Mouse (Mus musculus) kidney, postnatal 36 days (tissue): Measurements from ENCODE around the gene Babam2.

Source experiments
- DNase-seq, 2 experiments: peaks; one replicate each; pipeline ENCODE4 v3.0.0; 2021 to 2022; ENCODE audit warnings: mixed read lengths in 2 of 2

Gene Babam2

GRCm38 (mm10) chr5:31899901-31900300, 202.4 kb downstream of the Babam2 start:
- peak; percentile 25 to 29 for DNase-seq

- no peak for DNase-seq
These were observed 204.7 kb downstream of the Babam2 start for GRCm38 (mm10) chr5:31902144-31902543.

DNA sequence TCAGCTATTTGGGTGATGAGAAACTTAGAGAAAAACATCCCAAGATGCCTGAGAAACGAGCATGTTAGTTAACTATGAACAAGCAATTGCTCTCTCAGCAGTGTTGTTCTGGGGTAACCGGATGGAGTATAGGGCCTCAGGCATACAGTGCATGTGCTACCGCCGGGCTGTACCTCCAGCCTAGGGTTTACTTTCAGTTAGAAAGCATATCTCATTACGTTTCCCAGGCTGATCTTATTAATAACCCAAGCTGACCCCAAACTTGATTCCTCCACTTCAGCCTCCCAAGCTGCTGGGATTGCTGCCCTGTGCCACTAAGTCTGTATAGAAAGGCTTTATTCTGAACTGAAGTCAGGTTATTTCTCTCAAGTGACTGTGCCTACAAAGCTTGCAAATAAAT, 205.4 kb downstream of the Babam2 start:
- DNase-seq: no peak

DNA sequence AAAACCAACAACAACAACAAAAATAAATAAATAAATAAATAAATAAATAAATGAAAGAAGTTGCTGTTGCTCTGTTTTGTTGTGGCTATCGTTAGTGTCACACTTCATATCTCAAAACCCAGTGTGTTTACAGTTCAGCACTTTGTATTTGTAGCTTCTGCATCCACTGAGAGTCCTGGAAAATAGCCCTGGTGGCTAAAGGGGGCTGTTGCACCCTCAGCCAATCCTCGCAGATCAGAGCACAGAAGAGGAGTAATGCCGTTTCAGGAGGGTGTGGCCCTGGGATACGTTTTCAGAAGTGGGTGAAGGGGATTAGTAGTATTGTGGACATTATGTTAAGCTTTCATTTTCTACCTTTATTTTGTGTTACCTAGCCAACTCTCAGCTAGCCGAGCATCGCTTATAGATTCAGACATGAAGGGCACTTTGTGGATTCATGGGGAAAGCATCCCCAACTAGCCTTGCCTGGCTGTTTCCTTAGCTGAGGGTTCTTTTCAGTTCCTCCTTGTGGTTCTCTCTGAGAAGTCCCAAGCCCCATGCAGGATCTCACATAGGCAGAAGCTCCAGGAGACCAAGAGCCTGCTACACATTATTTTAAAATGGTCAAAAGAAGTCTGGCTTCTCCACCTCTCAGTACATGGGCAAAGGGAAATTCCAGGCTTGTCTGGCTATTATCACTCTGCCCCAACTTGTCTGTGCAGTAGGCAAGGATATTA, 207.6 kb downstream of the Babam2 start:
- DNase-seq: no peak

DNA sequence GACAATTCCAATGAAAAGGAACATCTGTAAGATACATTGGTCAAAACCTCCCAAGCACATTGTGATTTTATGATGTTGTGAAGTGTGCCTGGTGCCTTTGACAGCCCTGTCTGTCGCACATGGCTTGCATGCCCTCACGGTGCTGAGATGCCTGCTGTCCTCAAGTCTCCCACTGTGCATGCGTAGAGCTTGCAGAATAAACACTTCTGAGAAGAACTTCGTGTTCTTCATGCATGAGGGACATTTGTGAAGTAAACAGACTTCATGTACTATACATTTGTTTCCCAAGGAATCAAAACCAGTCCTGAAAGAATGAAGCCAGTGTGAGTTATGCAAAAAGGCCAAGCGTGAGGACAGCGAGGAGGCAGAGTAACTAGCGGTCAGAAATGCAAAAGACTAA, 208.3 kb downstream of the Babam2 start:
- DNase-seq: no peak

DNA sequence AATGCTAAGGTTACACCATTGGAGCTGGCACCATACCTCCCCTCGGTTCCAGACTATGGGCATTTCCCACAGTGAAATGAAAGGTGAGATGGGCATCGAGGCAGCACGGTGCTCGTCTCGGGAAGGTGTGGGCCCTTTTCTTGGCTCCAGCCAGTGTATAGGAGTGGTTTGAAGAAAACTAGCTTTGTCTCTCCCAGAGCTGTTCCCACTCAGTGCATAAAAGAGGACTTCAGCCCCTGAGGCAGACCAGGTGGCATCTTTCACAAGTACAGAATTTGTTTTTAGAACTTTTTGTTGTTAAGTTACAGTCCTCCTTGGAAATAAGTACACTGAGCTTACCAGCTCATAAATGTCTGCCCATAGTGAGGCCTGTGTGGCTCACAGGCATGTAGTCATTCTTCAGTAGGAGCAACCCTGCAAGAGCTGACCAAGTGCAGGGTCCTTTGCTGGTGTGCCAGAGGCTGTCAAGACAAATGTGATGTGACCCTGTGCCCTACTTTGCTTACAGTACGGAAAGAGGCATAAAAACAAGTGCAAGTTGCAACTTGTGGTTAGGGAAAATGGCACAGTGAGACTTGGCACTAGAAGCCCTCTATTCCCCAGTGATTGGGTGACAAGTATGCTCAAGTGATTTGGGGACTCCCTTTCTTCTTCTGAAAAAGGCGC, 208.9 kb downstream of the Babam2 start:
- DNase-seq: no peak

GRCm38 (mm10) chr5:31907959-31908358, 210.5 kb downstream of the Babam2 start:
- DNase-seq: peak in 1 of 2 experiments; percentile 20

DNA sequence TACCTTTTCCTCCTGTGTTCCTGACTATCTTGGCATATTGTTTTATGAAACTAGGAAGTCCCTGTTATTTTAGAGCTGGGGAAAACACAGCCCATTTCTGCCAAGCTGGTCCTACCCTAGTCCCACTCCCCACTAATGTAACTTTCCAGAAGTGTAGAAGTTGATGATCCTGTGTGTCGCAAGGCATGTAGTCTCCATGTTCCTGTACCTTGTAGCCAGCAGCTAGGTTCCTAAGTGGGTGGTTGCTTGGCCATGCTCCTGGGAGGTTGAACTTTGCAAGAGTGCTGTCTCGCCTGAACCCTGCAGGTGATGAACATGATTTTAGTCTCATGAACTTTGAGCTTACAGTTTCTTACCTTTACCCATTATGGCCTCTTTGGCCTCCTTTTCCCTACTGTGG, 211.3 kb downstream of the Babam2 start:
- DNase-seq: no peak

DNA sequence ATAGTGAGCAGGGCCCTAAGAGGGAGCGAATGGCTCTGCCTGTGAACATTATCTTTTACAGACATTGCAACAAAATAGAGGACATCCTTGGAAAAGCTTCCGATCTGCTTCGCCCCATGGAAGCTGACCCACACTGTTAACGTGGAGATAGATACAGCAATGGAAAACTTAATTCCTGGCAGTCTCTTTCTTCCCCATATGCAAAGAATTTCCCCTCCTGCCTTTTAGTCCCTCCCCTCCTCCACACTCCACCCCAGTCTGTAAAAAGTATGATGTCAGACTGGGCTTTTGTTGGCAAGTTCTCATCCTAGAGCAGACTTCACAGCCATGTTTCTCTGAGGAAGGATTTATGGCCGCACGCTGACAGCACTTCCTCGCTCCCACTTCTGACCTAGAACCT, 218.8 kb downstream of the Babam2 start:
- DNase-seq: no peak

DNA sequence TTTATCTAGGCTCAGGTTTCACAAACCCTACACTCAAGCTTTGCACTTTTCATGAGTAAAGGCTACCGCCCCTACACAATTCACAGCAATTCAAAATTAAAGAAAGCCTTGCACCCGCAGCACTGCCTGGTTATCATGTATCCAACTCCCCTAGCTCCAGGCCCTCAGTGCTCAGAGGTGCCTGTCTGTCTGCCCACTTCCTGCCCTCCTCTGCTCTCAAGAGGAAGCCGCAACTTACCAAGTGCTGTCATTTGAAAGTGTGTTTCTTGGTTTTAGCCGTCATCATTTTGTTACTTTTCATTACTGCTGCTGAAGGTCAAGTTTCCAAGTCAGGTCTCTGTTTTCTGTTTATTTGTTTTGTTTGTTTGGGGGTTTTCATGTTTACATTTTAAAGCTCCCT, 221.1 kb downstream of the Babam2 start:
- DNase-seq: no peak

DNA sequence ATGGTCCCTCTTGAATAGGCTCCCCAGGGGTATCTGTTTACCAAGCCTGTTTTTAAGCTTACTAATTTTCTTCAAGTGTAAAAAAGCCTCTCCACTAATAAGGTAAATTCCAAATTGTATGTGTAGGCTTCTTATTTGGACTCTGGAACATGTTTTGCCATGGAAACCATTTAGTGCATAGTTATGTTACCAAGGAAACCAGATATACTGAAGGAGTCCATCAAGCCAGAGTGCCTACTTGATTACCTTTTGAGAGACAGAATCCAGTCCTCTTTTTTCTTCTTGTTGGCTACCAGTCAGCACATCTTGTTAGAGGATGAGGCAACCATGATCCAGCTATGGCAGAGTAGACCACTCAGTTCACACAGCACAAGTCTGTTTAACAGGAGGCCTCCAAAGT, 222.6 kb downstream of the Babam2 start:
- no peak for DNase-seq

DNA sequence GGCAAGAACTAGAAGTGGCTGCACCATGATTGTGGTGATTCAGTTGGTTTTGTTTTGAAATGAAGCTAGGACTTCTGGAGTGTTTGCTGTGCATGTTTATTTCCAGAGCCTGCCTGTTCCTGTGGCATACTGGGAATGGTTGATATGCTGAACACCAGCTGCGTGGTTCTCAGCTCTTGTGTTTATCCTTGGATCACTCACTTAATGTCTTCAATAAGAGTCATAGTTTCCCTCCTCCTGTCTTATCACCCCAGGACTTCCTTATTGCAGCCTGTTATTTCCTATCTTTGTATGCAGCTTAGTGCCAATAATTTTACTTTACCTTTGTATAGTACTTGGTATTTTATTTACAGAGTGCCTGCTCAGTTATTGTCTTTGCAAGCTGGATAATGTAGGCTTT, 223.4 kb downstream of the Babam2 start:
- DNase-seq: no peak

DNA sequence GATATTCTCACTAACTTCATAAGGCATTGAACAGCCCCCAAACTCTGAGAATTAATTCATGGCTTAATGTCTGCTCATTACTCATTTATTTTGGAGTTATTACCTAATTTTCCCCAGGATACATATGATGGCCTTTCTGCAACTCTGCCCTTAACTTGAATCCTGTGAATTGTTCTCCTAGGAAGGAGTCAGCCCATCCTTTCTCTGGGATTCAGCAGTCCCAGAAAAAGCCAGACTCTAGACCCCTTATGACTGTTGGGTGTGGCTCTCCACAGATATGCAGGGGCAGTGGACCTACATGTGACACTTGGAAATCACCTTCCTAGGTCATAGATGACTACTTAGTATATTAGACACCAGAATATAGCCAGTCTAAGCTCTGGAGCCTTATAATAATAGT, 226.6 kb downstream of the Babam2 start:
- no peak for DNase-seq

DNA sequence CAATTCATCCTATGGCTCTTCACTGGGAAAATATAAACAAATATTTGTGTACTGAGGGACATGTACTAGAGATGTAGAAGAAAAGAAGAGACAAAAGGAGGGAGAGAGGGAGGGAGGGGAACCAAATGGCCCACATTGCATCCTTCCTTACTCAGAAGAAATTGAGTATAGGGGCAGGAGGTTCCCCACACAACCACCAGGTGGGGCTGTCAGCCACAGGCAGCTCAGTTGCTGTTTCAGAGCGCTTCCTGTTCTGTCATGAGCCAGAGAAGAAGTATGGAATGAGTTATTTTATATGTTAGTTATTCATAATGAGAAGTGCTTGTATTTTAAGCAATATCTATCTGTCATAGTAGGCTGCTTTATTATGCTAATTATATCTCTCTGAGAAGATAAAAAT, 229.1 kb downstream of the Babam2 start:
- peak in 1 of 2 experiments; percentile 64 for DNase-seq

GRCm38 (mm10) chr5:31929007-31929406, 231.5 kb downstream of the Babam2 start:
- no peak for DNase-seq

DNA sequence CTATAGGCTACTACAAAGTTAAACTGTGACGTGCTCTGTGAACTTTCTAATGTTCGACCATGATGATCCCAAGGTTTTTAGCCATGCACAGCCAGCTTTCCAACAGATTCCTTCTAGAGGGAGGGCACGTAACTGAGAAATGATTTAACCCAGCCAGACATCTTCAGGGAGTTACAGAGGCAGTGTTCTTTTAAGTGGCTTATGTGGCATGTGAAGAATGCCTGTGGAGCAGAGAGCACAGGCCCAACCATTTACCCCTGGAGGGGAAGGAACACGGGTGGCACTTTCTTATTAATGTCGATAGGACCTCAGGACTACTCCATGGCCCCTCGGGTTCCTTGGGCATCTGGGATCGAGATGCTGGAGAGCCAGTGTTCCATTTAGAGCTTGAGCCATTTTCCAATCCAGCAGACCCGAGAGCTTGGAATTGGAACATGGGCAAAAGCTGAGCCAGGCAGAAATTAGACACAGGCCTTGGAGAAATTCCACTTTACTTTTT, 233.7 kb downstream of the Babam2 start:
- DNase-seq: no peak

DNA sequence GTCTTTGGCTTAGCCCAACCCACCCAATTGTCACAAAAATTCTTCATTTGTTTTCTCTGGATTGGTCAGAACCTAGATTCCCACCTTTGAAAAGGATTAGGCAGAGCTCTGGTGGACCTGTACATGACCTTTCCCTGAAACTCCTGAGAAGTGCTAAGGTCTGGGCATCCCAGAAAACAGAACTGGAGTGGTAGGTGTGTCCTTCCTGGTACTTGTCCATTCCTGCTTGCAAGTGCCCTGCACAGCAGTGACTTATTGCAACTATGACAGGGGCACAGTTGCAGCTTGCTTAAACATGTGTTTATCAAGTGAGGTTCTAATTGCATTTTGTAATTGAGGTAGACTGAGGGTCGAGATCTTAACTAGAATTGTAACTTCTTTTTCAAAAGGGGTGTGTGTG, 234.2 kb downstream of the Babam2 start:
- DNase-seq: no peak

GRCm38 (mm10) chr5:31933296-31933695, 235.8 kb downstream of the Babam2 start:
- no peak for DNase-seq

GRCm38 (mm10) chr5:31934397-31934796, 236.9 kb downstream of the Babam2 start:
- no peak for DNase-seq

GRCm38 (mm10) chr5:31935936-31936335, 238.5 kb downstream of the Babam2 start:
- no peak for DNase-seq

DNA sequence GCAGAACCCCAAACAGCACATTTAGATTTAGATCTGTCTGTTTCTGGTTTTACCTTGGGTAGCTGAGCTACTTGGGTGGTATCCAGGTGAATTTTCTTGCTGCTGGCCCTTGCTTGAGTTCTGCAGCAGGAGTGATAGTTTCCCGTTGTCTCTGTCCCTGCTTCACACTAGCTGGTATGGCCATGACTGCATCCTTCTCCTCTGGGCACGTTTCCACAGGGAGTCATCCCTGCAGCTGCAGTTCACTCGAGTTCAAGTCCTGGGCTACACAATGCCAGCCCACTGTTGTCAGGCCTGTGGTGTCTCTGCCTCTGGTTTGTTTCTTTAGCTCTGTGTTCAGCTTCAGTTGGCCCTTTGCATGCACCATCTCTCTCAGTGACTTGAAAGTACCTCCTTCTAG, 239.0 kb downstream of the Babam2 start:
- DNase-seq: no peak

DNA sequence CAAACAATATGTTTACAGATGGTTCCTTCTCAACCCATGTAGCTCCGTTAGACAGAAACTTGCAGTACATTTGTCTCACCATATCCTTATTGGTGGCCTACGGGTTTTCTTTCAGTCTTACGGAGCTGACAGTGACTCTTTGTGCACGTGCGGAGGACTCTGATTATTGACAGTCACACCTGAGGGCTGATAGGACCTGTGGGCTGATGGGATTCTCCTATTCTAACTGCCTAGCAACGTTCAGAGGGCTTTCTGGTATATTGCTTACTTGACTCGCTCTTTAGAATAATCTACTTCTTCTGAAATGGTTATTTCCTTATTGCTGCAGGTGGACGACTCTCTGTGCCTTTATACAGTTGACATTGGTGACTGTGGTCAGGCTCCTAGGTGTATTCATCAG, 243.4 kb downstream of the Babam2 start:
- DNase-seq: no peak

DNA sequence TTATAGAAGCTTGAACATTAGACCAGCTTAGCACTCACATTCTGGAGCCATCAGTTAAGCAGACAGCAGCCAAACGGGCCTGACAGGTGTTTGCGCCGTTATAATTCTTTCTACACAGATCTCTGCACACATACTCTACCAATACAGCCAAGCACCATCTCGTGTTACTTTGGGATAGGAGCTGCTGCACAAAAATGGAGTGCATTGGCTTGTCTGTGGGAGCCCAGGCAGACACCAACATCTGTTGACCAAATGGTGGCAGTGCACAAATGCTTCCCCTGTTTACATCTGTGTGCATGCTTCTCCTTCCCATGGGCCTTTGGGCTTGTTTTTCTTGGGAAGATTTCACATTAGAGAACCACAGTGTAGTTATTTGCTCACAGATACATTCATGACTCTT, 249.7 kb downstream of the Babam2 start:
- no peak for DNase-seq

GRCm38 (mm10) chr5:31949389-31949788, 251.9 kb downstream of the Babam2 start:
- DNase-seq: no peak

GRCm38 (mm10) chr5:31950532-31950931, 253.0 kb downstream of the Babam2 start:
- no peak for DNase-seq
